Mouse (Mus musculus) bone marrow, adult 2 months (tissue): ENCODE measurements at regions not wholly inside any gene's neighbourhood (a gene's known extent, or its start where the extent isn't known, plus 50 kb on each side); places are given as distances from the start of the nearest gene placed in this dataset.

Experiments
- CTCF ChIP-seq: fragments of 200-500 bp; IDR thresholded peaks from 2 replicates; pipeline ENCODE4 v1.5.1; 2011; ENCODE audit warnings: low read length, control low read depth; ENCODE audit not compliant: control insufficient read depth, insufficient read depth
- POLR2A ChIP-seq: fragments of 200-500 bp; IDR thresholded peaks from 2 replicates; pipeline ENCODE4 v1.6.1; 2011; ENCODE audit warnings: low read depth, mild to moderate bottlenecking, control low read depth, low read length, borderline replicate concordance; ENCODE audit not compliant: control insufficient read depth

DNA sequence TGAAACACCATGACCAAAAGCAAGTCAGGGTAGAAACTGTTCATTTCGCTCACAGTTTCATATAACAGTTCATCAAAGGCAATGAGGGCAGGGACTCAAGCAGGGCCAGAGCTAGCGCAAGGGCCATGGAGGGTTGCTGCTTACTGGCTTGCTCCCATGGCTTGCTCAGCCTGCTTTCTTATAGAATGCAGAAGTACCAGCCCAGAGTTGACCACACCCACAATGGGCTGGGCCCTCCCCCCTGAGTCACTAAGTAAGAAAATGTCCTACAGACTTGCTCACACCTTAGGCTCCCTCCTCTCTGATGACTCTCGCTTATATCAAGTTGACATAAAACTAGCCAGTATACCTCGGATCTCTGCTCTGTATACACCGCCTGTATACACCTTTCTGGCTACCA is 135.5 kb upstream of the Top1 start:
- TF ChIP-seq POLR2A (no peak), CTCF (no peak)
